Mouse (Mus musculus) embryo, embryonic 10 days (tissue): ENCODE data around the gene Cdh13.

ENCODE experiments used
- DNase-seq: peaks from one replicate; pipeline ENCODE4 v3.0.0-alpha.2; 2015; ENCODE audit warnings: low spot score

Gene Cdh13

DNA sequence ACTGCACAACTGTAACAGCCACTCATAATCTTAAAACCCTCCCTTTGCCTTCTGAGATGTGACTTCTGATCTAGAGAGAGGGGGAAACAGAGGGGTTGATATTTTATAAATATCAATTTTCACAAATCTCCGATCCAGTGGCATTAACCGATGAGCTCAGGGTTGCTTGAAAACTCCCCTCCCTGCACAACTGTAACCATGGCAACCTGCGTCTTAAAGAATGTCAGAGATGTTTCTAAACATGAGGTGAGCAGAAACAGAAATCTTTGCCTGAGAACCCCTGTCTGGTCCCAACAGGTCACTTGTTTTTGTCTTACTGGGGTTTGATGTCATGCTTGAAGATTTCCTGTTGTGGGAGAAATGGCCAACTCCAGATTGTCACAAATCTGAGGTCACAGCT, 513.6 kb downstream of the Cdh13 start:
- no peak for DNase-seq

- no peak for DNase-seq
Measured at GRCm38 (mm10) chr8:118803168-118803567, 519.6 kb downstream of the Cdh13 start.

GRCm38 (mm10) chr8:118809660-118810059, 526.1 kb downstream of the Cdh13 start:
- DNase-seq, result no peak

GRCm38 (mm10) chr8:118815055-118815454, 531.5 kb downstream of the Cdh13 start:
- DNase-seq, result no peak

- no peak for DNase-seq
Measured at GRCm38 (mm10) chr8:118826761-118827160, 543.2 kb downstream of the Cdh13 start.

- DNase-seq, result peak; percentile 15
Measured at GRCm38 (mm10) chr8:118827726-118828125, 544.2 kb downstream of the Cdh13 start.

DNA sequence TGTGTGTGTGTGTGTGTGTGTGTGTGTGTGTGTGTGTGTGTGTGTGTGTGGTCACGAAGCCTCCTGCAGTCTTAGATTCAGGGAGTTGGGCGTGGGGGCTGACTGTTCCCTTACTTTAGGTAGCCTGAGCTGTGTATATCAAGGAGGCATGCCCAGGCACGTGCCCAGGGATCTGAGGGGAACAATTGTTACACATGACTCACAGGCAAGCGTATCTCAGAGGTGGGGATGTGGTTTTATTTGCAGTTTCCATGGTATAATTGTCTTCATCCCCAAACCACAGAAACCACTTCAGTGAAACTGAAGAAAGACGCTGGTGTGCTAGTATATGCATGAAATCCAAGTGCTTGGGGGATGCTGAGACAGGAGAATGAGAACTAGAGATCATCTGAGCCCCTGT, 546.8 kb downstream of the Cdh13 start:
- no peak for DNase-seq

DNA sequence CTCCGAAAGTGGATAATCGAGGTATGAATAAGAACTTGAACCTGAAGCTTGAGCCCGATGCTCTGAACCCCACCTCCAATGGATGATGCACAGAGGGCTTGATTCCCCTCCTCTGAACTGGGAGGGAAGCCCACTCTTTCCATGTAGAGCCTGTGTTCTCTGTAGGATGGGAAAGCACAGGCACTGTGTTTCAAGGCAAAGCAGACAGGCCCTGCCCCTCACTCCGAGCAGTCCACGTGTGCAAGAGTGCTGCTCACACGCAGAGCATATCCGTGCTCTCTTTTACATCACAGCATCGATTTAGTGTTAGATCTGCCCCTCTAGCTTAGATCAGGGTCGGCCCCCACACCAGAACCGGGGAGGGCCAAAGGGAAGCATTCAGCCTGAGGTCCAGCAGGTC, 547.5 kb downstream of the Cdh13 start:
- DNase-seq, result no peak

GRCm38 (mm10) chr8:118838801-118839200, 555.3 kb downstream of the Cdh13 start:
- DNase-seq, result no peak

DNA sequence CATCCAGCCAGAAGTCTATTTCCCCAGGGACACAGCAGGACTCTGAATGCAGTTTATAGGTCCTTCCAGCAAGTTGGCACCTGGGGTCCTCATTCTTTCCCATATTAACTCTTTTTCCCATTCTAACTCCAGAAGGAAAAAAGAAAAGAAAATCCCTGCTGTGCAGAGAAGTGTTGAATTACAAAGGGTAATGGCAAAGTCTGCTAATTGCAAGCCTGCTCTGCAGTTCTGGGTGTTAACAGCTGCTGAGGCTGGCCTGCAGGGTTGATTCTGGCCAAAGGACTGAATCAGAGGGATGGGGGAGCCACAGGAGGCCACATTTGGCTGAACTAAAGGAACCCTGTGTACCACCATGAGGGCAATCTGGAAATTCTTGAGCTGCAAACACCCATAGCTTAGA, 562.2 kb downstream of the Cdh13 start:
- DNase-seq, result peak; percentile 27

DNA sequence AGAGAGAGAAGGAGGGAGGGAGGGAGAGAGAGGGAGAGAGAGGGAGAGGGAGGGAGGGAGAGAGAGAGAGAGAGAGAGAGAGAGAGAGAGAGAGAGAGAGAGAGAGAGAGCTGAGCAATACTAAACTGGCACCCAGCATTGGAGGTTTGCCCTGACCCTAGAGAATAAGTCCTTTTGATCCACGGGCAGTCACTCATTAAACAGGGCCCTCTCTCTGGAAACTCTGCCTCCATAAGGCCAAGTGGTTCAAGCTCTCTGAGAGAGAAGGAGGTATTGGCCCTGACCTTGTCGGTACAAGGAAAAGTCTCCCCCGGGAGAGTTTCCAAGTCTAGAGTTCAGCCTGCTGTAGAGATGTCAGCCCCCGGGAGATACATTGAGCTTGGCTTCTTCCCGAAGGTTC, 564.5 kb downstream of the Cdh13 start:
- no peak for DNase-seq

DNA sequence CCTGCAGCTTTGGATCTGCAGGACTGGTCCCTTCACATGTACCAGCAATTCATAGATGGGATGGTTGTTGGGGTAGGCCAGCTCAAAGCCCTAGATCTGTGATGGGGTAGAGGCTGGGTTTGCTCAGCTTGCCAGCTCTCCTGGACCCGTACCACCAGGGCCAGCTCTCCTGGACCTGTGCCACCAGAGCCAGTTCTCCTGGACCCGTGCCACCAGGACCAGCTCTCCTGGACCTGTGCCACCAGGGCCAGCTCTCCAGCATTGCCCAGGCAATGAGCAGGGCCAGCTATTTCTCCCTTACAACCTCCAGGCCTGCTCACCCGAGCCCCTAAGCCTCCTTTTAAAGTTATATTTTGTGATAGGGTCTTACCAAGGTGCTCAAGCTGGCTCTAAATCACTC, 566.0 kb downstream of the Cdh13 start:
- DNase-seq, result no peak

DNA sequence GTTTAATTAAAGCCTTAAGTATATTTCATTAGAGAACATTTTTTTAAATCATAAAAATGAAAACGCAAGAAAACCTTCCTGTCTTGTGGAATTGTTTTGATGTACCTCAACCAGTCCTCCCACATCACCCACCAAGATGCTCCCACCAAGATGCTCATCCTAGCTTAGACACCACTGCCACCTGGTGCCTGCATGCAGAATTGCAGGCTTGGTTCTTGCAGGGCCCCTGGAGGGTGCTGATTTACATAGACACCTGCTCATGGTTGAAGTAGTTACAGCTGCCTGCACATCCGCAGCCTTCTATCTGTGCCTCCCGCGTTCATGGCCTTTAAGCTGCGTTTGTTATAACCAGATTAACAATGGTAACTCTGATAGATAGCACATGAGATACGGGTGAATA, 566.8 kb downstream of the Cdh13 start:
- peak; percentile 87 for DNase-seq

DNA sequence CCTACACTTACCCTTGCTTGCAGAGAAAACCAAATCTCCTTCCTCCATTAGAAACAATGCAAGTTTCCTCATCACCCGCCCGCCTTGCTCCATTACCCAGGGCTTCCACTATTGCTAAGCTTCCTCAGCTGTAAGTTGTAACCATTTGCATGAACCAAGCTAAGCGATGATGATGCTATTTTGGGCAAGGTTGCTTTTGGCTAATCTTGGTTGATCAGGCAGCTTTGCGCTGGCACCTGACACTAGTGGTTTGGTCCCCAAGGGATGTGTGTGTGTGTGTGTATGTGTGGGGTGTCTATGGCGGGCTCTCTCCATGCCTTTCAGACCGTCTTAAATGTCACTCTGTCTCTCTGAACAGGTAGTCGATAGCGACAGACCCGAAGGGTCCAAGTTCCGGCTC, 567.8 kb downstream of the Cdh13 start:
- DNase-seq, result no peak

GRCm38 (mm10) chr8:118852861-118853260, 569.3 kb downstream of the Cdh13 start:
- DNase-seq, result no peak

GRCm38 (mm10) chr8:118854656-118855055, 571.1 kb downstream of the Cdh13 start:
- no peak for DNase-seq

- DNase-seq, result no peak
Measured at GRCm38 (mm10) chr8:118866332-118866731, 582.8 kb downstream of the Cdh13 start.

- no peak for DNase-seq
Measured at GRCm38 (mm10) chr8:118870711-118871110, 587.2 kb downstream of the Cdh13 start.

DNA sequence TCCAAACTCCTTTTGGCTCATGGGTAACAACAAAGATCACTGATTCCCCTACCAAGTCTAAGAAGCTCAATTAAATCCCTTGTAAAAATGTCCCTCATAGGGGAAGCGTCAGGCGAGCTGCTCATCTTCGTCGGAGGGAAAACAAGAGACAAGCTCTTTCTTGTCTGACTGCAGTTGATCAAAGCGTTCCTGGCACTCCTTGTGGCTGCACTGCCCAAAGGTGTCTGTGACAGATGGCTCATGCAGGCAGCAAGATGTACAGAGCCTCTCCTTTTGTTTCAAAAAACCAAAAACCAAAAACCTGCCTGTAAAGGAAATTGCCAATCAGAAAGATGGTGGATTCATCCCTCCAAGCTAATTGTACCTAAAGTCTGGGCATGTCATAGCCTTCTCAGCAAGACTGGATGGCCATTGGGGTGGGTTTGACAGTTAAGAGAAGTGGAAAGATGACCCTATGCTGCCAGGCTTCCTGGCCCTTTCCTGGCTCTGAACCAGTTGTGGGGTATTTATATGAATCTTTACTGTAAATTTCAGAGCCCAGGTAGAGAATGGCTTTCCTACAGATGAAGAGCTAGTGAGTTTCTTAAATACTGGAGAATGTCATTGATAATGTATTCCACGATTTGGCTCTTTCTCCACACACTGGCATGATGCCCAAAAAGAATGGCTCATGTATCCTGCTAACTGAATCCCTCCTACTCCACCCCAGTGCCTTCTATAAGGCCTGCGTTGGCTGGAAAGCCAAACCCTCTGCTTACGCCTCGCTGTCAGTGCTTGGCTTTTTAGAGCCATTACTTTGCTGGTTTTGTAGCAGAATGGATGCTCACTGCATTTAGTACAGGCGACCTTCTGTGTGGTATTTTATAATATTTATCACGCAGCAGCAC, 596.6 kb downstream of the Cdh13 start:
- no peak for DNase-seq

DNA sequence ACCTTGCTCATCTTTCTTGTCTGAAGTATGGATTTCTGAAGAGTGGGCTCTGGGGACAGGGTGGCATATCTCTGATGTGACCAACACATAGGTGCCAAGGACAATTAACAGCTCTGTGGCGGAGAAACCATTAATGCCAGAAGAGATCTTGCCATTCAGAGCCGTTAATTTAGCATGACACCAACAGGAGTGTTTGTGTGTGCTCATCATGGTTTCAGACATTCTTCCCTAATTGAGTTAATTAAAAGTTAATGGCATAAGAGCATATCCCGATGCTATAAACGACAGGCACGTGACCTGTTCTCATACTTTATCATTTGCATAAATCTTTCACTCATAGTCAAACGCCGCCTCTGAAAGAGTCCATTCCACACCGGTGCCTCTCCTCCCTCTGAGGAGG, 600.8 kb downstream of the Cdh13 start:
- no peak for DNase-seq

- peak; percentile 28 for DNase-seq
Measured at GRCm38 (mm10) chr8:118884988-118885387, 601.5 kb downstream of the Cdh13 start.

- no peak for DNase-seq
Measured at GRCm38 (mm10) chr8:118902402-118902801, 618.9 kb downstream of the Cdh13 start.

GRCm38 (mm10) chr8:118916513-118916912, 633.0 kb downstream of the Cdh13 start:
- no peak for DNase-seq

DNA sequence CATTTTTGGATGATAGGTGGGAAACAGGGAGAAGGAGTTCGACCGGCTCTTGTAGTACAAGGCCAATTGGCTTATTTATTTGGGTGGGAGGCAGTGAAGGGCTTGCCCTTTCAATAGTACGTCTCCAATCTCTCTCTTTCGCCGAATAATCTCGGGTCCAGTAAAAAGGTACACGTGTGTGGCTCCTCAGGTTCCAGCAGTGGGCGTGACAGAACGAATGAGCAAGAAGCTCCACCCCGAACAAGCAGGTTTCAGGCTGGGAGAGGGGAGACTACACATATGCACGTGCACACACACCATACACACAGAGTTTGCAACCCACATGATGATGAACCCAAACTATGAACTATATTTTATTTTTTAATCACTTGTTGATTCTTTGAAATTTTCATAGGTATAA, 653.9 kb downstream of the Cdh13 start:
- no peak for DNase-seq
